Mouse (Mus musculus) forelimb bud, embryonic 11.5 days (tissue): ENCODE measurements at regions not wholly inside any gene's neighbourhood (a gene's known extent, or its start where the extent isn't known, plus 50 kb on each side); places are given as distances from the start of the nearest gene placed in this dataset.

Experiments used
- DNase-seq: peaks from one replicate; pipeline ENCODE4 v3.0.0-alpha.2; 2012; ENCODE audit warnings: low read depth, low spot score

- no peak for DNase-seq
Measured at GRCm38 (mm10) chr8:41703927-41704924, 287.4 kb upstream of the Frg1 start.
